Mouse (Mus musculus) ES-CJ7 (cell line): ENCODE measurements around the gene Proser3.

Experiments
- DNase-seq: peaks from one replicate; pipeline ENCODE4 v3.0.0; 2011; ENCODE audit warnings: low read depth, low spot score

The Proser3 gene

GRCm38 (mm10) chr7:30490251-30490956, 61.7 kb downstream of the Proser3 start:
- DNase-seq: peak; percentile 81
